Mouse (Mus musculus) MEL-GATA-1-ER (cell line): ENCODE data around the gene Arfip1.

Experiments used
- DNase-seq: peaks from one replicate; pipeline ENCODE4 v3.0.0-alpha.2; 2012; ENCODE audit warnings: low read depth; ENCODE audit errors: extremely low read depth

The Arfip1 gene

DNA sequence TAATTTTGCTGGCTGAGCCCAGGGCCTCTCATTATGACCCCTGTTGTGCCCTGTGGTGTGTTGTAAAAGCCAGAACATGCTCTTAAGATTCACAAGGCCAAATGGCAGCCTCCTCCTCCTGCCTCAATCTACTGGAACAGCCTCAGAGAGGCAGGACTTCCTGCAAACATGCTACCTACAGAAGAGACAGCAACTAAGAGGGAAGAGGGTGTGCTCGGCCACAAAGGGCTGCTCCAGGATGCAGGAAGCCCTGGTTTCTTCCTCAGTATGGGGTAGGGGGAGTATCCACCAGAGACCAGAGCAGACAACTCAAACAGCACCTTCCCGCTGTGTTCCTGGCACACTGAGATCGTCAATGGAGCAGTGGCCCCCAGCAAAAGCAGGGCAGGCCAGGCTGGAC is 121.9 kb downstream of the Arfip1 start:
- DNase-seq = no peak

DNA sequence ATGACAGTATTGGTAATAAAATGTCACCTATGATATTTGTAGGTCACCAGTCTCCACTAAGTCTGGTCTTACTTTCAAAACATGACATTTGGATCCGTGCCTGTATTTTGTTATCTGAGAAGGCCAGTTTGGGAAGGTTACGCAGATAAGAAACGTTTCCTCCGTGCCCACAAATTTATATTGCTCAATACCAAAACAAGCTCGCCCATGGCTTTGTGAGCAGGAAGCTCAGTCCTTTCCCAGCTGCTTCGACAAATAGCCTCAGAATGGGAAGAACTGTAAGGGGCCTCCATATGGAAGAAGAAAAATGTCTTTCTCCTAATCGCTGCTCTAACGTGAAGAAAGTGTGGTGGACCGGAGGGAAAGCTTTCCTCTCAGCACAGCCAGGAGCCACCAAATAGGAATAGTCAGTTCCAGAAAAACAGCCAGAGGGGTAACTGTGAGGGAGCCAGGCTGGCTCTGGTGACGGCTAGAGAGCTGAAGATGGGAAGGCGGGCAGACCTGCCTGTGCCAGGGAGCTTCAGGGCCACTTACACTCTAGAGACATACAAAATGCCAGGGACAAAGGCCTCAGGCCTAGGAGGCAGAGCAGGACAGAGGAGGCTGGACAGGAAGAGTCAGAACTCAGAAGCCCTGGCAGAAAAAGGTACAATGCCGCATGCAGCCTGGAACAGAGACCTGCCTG is 126.5 kb downstream of the Arfip1 start:
- peak; percentile 89 for DNase-seq

GRCm38 (mm10) chr3:84450651-84451050 is 131.8 kb downstream of the Arfip1 start:
- no peak for DNase-seq

DNA sequence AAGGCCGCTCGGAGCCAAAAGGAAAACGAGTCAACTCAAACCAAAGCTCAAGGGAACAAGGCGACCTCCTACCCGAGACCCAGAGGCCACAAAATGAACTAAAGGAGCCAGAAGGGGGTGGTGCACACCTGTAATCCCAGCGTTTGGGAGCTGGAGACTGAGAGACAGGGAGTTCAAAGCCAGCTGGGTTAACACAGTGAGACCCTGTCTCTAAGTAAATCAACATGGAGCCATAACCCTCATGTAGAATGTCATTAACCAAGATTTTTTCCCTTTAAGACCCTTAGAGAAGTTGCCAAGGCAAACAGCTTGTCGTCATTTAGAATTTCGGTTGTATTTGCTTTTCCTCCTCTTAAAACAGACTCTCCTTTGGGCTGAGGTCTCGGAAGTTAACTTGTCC is 133.4 kb downstream of the Arfip1 start:
- DNase-seq = no peak

- DNase-seq = no peak
Measured at GRCm38 (mm10) chr3:84447803-84448202, 134.6 kb downstream of the Arfip1 start.
